Mouse (Mus musculus): Measurements from ENCODE around the gene Gm37240. TPM values are rescaled to one million over a fixed set of nuclear protein-coding genes. Genes with fewer than 3 reads are reported as not detected.

The Gm37240 gene
- polyA plus RNA-seq, 1 experiment, result not detected

GRCm38 (mm10) chr3:84488716-84489115, 1398.6 kb downstream of the Gm37240 start:
- Histone ChIP-seq H3K4me3 (ENCODE audit: insufficient read depth, low read depth, low read length) (no peak overlapping the region), H3K4me1 (ENCODE audit: control insufficient read depth, insufficient read depth, low read length) (peaks cover 13% of the 10 kb centered on the region), H3K27ac (ENCODE audit: insufficient read depth, low read depth, low read length) (no peak overlapping the region)
- TF ChIP-seq CTCF (IDR thresholded peaks at IDR 0.05; ENCODE audit: insufficient read depth, low read depth, low read length) (no peak), POLR2A (IDR thresholded peaks at IDR 0.05; ENCODE audit: insufficient read depth, low read depth, low read length) (no peak)
- 48% methylated on average over 6 of the region's 6 CpGs for WGBS

- no peak overlapping the region for H3K4me3 ChIP-seq (ENCODE audit: insufficient read depth, low read depth, low read length)
- no peak overlapping the region for H3K27ac ChIP-seq (ENCODE audit: insufficient read depth, low read depth, low read length)
- WGBS, result 86% methylated on average over 3 of the region's 3 CpGs
- no peak for TF ChIP-seq CTCF (IDR thresholded peaks at IDR 0.05; ENCODE audit: insufficient read depth, low read depth, low read length)
- TF ChIP-seq POLR2A (IDR thresholded peaks at IDR 0.05; ENCODE audit: insufficient read depth, low read depth, low read length), result no peak
- peaks cover 15% of the 10 kb centered on the region for H3K4me1 ChIP-seq (ENCODE audit: control insufficient read depth, insufficient read depth, low read length)
These were observed 1402.4 kb downstream of the Gm37240 start for GRCm38 (mm10) chr3:84484891-84485290.

GRCm38 (mm10) chr3:84484333-84484732, 1403.0 kb downstream of the Gm37240 start:
- WGBS, result 77% methylated on average over 4 of the region's 4 CpGs
- no peak overlapping the region for H3K4me3 ChIP-seq (ENCODE audit: insufficient read depth, low read depth, low read length)

GRCm38 (mm10) chr3:84482121-84482520, 1405.2 kb downstream of the Gm37240 start:
- TF ChIP-seq CTCF (IDR thresholded peaks at IDR 0.05; ENCODE audit: insufficient read depth, low read depth, low read length) (no peak), POLR2A (IDR thresholded peaks at IDR 0.05; ENCODE audit: insufficient read depth, low read depth, low read length) (no peak)
- Histone ChIP-seq H3K4me1 (ENCODE audit: control insufficient read depth, insufficient read depth, low read length) (peaks cover 15% of the 10 kb centered on the region), H3K4me3 (ENCODE audit: insufficient read depth, low read depth, low read length) (no peak overlapping the region), H3K27ac (ENCODE audit: insufficient read depth, low read depth, low read length) (no peak overlapping the region)
- 89% methylated on average over 6 of the region's 6 CpGs for WGBS

More at GRCm38 (mm10) chr3:84484333-84484732, 1403.0 kb downstream of the Gm37240 start:
- Histone ChIP-seq H3K27ac (ENCODE audit: insufficient read depth, low read depth, low read length) (no peak overlapping the region), H3K4me1 (ENCODE audit: control insufficient read depth, insufficient read depth, low read length) (peaks cover 15% of the 10 kb centered on the region)
- no peak for TF ChIP-seq CTCF (IDR thresholded peaks at IDR 0.05; ENCODE audit: insufficient read depth, low read depth, low read length)
- no peak for TF ChIP-seq POLR2A (IDR thresholded peaks at IDR 0.05; ENCODE audit: insufficient read depth, low read depth, low read length)

GRCm38 (mm10) chr3:84481104-84481503, 1406.2 kb downstream of the Gm37240 start:
- TF ChIP-seq CTCF (IDR thresholded peaks at IDR 0.05; ENCODE audit: insufficient read depth, low read depth, low read length) (0 out of 2 replicates have a peak, but pooled peaks have one; percentile 25), POLR2A (IDR thresholded peaks at IDR 0.05; ENCODE audit: insufficient read depth, low read depth, low read length) (no peak)
- H3K4me3 ChIP-seq (ENCODE audit: insufficient read depth, low read depth, low read length), result no peak overlapping the region
- peaks cover 8% of the 10 kb centered on the region for H3K4me1 ChIP-seq (ENCODE audit: control insufficient read depth, insufficient read depth, low read length)
- 7% methylated on average over 11 of the region's 11 CpGs for WGBS
- no peak overlapping the region for H3K27ac ChIP-seq (ENCODE audit: insufficient read depth, low read depth, low read length)

GRCm38 (mm10) chr3:84480006-84480897, 1407.1 kb downstream of the Gm37240 start, which contains the start of gene Fhdc1:
Gene Fhdc1 (minus strand): TSS chr3:84480429.
- peaks cover 8% of the 10 kb centered on the region for H3K4me1 ChIP-seq (ENCODE audit: control insufficient read depth, insufficient read depth, low read length)
- H3K27ac ChIP-seq (ENCODE audit: insufficient read depth, low read depth, low read length), result 0 out of 2 replicates have a peak within 1 kb of the TSS, but pooled peaks have one; percentile 8
- no peak for TF ChIP-seq CTCF (IDR thresholded peaks at IDR 0.05; ENCODE audit: insufficient read depth, low read depth, low read length)
- no peak for TF ChIP-seq POLR2A (IDR thresholded peaks at IDR 0.05; ENCODE audit: insufficient read depth, low read depth, low read length)
- under 1% methylated on average over 82 of the region's 82 CpGs for WGBS
- H3K4me3 ChIP-seq (ENCODE audit: insufficient read depth, low read depth, low read length), result peak within 1 kb of the TSS; percentile 54

- WGBS, result 2% methylated on average over 61 of the region's 61 CpGs
- H3K4me3 ChIP-seq (ENCODE audit: insufficient read depth, low read depth, low read length), result peak overlapping the region; percentile 54
- TF ChIP-seq CTCF (IDR thresholded peaks at IDR 0.05; ENCODE audit: insufficient read depth, low read depth, low read length), result no peak
- TF ChIP-seq POLR2A (IDR thresholded peaks at IDR 0.05; ENCODE audit: insufficient read depth, low read depth, low read length), result no peak
- no peak overlapping the region for H3K27ac ChIP-seq (ENCODE audit: insufficient read depth, low read depth, low read length)
- H3K4me1 ChIP-seq (ENCODE audit: control insufficient read depth, insufficient read depth, low read length), result peaks cover 8% of the 10 kb centered on the region
These were observed 1407.9 kb downstream of the Gm37240 start for GRCm38 (mm10) chr3:84479293-84480005.

GRCm38 (mm10) chr3:84478896-84479292, 1408.4 kb downstream of the Gm37240 start:
- 45% methylated on average over 12 of the region's 12 CpGs for whole genome bisulfite sequencing

More at GRCm38 (mm10) chr3:84478896-84479292, 1408.4 kb downstream of the Gm37240 start:
- Histone ChIP-seq H3K27ac (ENCODE audit: insufficient read depth, low read depth, low read length) (no peak overlapping the region), H3K4me1 (ENCODE audit: control insufficient read depth, insufficient read depth, low read length) (peaks cover 13% of the 10 kb centered on the region), H3K4me3 (ENCODE audit: insufficient read depth, low read depth, low read length) (peak overlapping the region; percentile 54)
- TF ChIP-seq CTCF (IDR thresholded peaks at IDR 0.05; ENCODE audit: insufficient read depth, low read depth, low read length) (no peak), POLR2A (IDR thresholded peaks at IDR 0.05; ENCODE audit: insufficient read depth, low read depth, low read length) (no peak)

Data from olfactory bulb, adult 2 months (tissue).